Comparison of ENCODE assay signal across 21 mouse cellular contexts in genomic region chr5:96584730-96585129, GRCm38 (mm10).
DNase-seq lines count a peak whose midpoint lies in the region; ATAC-seq lines count a peak whose summit lies in the region.
"Had no signal": no experiment of that assay in that cellular context is flagged by ENCODE, and none has a peak within 500 bp of the region (broad histone marks: within the 10 kb centered on the region; RNA-seq: fewer than 3 reads in every experiment).

No protein-coding gene starts in this region.

- no peaks in the 10 kb centered on the region for H3K4me1 ChIP-seq in midbrain, embryonic 11.5 days (ENCODE audit: control insufficient read depth, insufficient read depth, low read length)
- no peaks in the 10 kb centered on the region for H3K4me1 ChIP-seq in forebrain, embryonic 12.5 days
- H3K4me1 ChIP-seq: embryonic facial prominence, embryonic 15.5 days; megakaryocyte, embryonic 14.5 days; midbrain, embryonic 15.5 days had no signal

- H3K36me3 ChIP-seq in midbrain, embryonic 11.5 days (ENCODE audit: control insufficient read depth, insufficient read depth, low read length): no peaks in the 10 kb centered on the region
- H3K36me3 ChIP-seq in forebrain, embryonic 12.5 days (replicated peaks): no peaks in the 10 kb centered on the region
- H3K36me3 ChIP-seq: embryonic facial prominence, embryonic 15.5 days; G1E; midbrain, embryonic 15.5 days had no signal

- no peak overlapping the region for H3K27ac ChIP-seq in midbrain, embryonic 11.5 days (ENCODE audit: low read depth, low read length)
- H3K27ac ChIP-seq in forebrain, embryonic 12.5 days: no peak overlapping the region
- H3K27ac ChIP-seq: embryonic facial prominence, embryonic 15.5 days; midbrain, embryonic 15.5 days had no signal

- no peak overlapping the region for H3K4me2 ChIP-seq in midbrain, embryonic 11.5 days
- H3K4me2 ChIP-seq in forebrain, embryonic 12.5 days: no peak overlapping the region
- H3K4me2 ChIP-seq: embryonic facial prominence, embryonic 15.5 days; liver, embryonic 11.5 days; midbrain, embryonic 15.5 days had no signal

- H3K9ac ChIP-seq in midbrain, embryonic 11.5 days (ENCODE audit: low read length): no peak overlapping the region
- H3K9ac ChIP-seq in forebrain, embryonic 12.5 days: no peak overlapping the region
- H3K9ac ChIP-seq: embryonic facial prominence, embryonic 15.5 days; midbrain, embryonic 15.5 days had no signal

- intact Hi-C loops in left cerebral cortex, postnatal 4 days (cut with DNase I): no loop called here
- intact Hi-C loops in left cerebral cortex, postnatal 25 days (cut with DNase I): loop anchor here (2.0 to 5.0 kb wide), 3 partner anchors 93 to 210 kb away; no protein-coding TSS in a partner anchor

- H3K9me3 ChIP-seq in midbrain, embryonic 11.5 days (ENCODE audit: control insufficient read depth, low read length): no peaks in the 10 kb centered on the region
- H3K9me3 ChIP-seq in forebrain, embryonic 12.5 days: no peaks in the 10 kb centered on the region
- H3K9me3 ChIP-seq: embryonic facial prominence, embryonic 15.5 days; G1E; midbrain, embryonic 15.5 days had no signal

- H3K4me3 ChIP-seq in midbrain, embryonic 11.5 days (ENCODE audit: low read depth, low read length): no peak overlapping the region
- H3K4me3 ChIP-seq in forebrain, embryonic 12.5 days (replicated peaks): no peak overlapping the region
- H3K4me3 ChIP-seq: embryonic facial prominence, embryonic 15.5 days; megakaryocyte, embryonic 14.5 days; midbrain, embryonic 15.5 days had no signal

- peak; percentile 39 for DNase-seq in left cerebral cortex, adult 11 months (ENCODE audit: low spot score)
- DNase-seq in left cerebral cortex, postnatal 4 days: no peak
- peak; percentile 15 for DNase-seq in layer of hippocampus, adult 9-10 months (ENCODE audit: low spot score)
- peak; percentile 63 to 94 for DNase-seq in left cerebral cortex, postnatal 25 days (ENCODE audit: low spot score in 2 of 2)
- DNase-seq in telencephalon, adult 2 months (ENCODE audit: low read depth, low spot score): peak; percentile 81
- DNase-seq in midbrain, embryonic 11.5 days (ENCODE audit: low spot score, missing footprints): no peak
- DNase-seq in cerebellum, adult 18-20 months: no peak
- DNase-seq: adrenal gland, postnatal 14 days; cerebellum, adult 11 months; cerebellum, postnatal 25 days; gastrocnemius, postnatal 36 days; kidney, adult 8-10 months; kidney, postnatal 14 days; lung, adult 18-20 months had no signal

- no peak for ATAC-seq in midbrain, embryonic 11.5 days (ENCODE audit: low FRiP score)
- no peak for ATAC-seq in forebrain, embryonic 12.5 days (ENCODE audit: low FRiP score)
- ATAC-seq: activated CD4-positive, CD25-positive, alpha-beta regulatory T cell, adult 4 months; midbrain, embryonic 15.5 days had no signal

- no peaks in the 10 kb centered on the region for H3K27me3 ChIP-seq in midbrain, embryonic 11.5 days (ENCODE audit: control insufficient read depth, insufficient read depth, low read length)
- H3K27me3 ChIP-seq in forebrain, embryonic 12.5 days: no peaks in the 10 kb centered on the region
- H3K27me3 ChIP-seq: embryonic facial prominence, embryonic 15.5 days; megakaryocyte, embryonic 14.5 days; midbrain, embryonic 15.5 days had no signal

- WGBS in midbrain, embryonic 11.5 days: 84% methylated on average over 5 of the region's 5 CpGs
- WGBS in forebrain, embryonic 12.5 days: 89% methylated on average over 5 of the region's 5 CpGs

Comparison
In these comparisons a context has a peak if more than half of its experiments do, and no peak if none do; other contexts are left out.
1. DNase-seq: peak in left cerebral cortex, adult 11 months (single experiment), layer of hippocampus, adult 9-10 months (single experiment), left cerebral cortex, postnatal 25 days (2 of 2) and telencephalon, adult 2 months (single experiment); none in left cerebral cortex, postnatal 4 days (single experiment), midbrain, embryonic 11.5 days (single experiment) and cerebellum, adult 18-20 months (0 of 2).